Mouse (Mus musculus) retina, embryonic 14.5 days (tissue): ENCODE measurements at regions not wholly inside any gene's neighbourhood (a gene's known extent, or its start where the extent isn't known, plus 50 kb on each side); places are given as distances from the start of the nearest gene placed in this dataset.
"Not testable (repeated sequence)": the region's sequence is repeated elsewhere in the genome, so short reads cannot be mapped to it uniquely, and the experiment has no call there.

Experiments
- DNase-seq: peaks from one replicate; pipeline ENCODE4 v3.0.0-alpha.2; 2015; ENCODE audit warnings: low spot score

GRCm38 (mm10) chr5:97831421-97831820, 199.4 kb downstream of the Antxr2 start:
- DNase-seq = no peak

- no peak for DNase-seq
These were observed 213.4 kb downstream of the Antxr2 start for GRCm38 (mm10) chr5:97817485-97817884.

GRCm38 (mm10) chr5:97815357-97815756, 215.5 kb downstream of the Antxr2 start:
- DNase-seq = no peak

- DNase-seq = no peak
These were observed 216.1 kb downstream of the Antxr2 start for GRCm38 (mm10) chr5:97814700-97815099.

GRCm38 (mm10) chr5:97812611-97813350, 218.1 kb downstream of the Antxr2 start:
- DNase-seq = no peak

- no peak for DNase-seq
These were observed 221.8 kb downstream of the Antxr2 start for GRCm38 (mm10) chr5:97809007-97809406.

- DNase-seq = no peak
These were observed 223.7 kb downstream of the Antxr2 start for GRCm38 (mm10) chr5:97807171-97807570.

GRCm38 (mm10) chr5:97806754-97807153, 224.1 kb downstream of the Antxr2 start:
- no peak for DNase-seq

GRCm38 (mm10) chr5:97800017-97800416, 230.8 kb downstream of the Antxr2 start:
- DNase-seq = peak; percentile 1

GRCm38 (mm10) chr5:97788175-97788574, 242.7 kb downstream of the Antxr2 start:
- no peak for DNase-seq

GRCm38 (mm10) chr5:97787001-97787400, 243.8 kb downstream of the Antxr2 start:
- DNase-seq = no peak

GRCm38 (mm10) chr5:97775100-97775499, 255.7 kb downstream of the Antxr2 start:
- DNase-seq = not testable (repeated sequence)

GRCm38 (mm10) chr5:97773451-97773850, 257.4 kb downstream of the Antxr2 start:
- DNase-seq = not testable (repeated sequence)

- no peak for DNase-seq
These were observed 280.5 kb upstream of the Gk2 start for GRCm38 (mm10) chr5:97737339-97737738.

GRCm38 (mm10) chr5:97730920-97731319, 274.1 kb upstream of the Gk2 start:
- DNase-seq = no peak

- DNase-seq = not testable (repeated sequence)
These were observed 262.5 kb upstream of the Gk2 start for GRCm38 (mm10) chr5:97719364-97719763.

- DNase-seq = no peak
These were observed 248.4 kb upstream of the Gk2 start for GRCm38 (mm10) chr5:97705270-97705669.

- DNase-seq = no peak
These were observed 243.7 kb upstream of the Gk2 start for GRCm38 (mm10) chr5:97700507-97700906.

- no peak for DNase-seq
These were observed 240.8 kb upstream of the Gk2 start for GRCm38 (mm10) chr5:97697581-97698134.

GRCm38 (mm10) chr5:97693333-97693940, 236.6 kb upstream of the Gk2 start:
- no peak for DNase-seq

GRCm38 (mm10) chr5:97685443-97685842, 228.6 kb upstream of the Gk2 start:
- DNase-seq = no peak

GRCm38 (mm10) chr5:97684592-97685258, 227.9 kb upstream of the Gk2 start:
- no peak for DNase-seq

- DNase-seq = no peak
These were observed 212.9 kb upstream of the Gk2 start for GRCm38 (mm10) chr5:97669726-97670125.
